In genomic region chr1:80722647-80723046, GRCm38 (mm10) we compare ENCODE assay signal across 8 mouse cellular contexts. TPM values are rescaled to one million over a fixed set of nuclear protein-coding genes. Genes with fewer than 3 reads are reported as not detected.
A peak's percentile ranks its signal among the peaks of the same experiment; 100 is the strongest.
DNase-seq lines count a peak whose midpoint lies in the region; ATAC-seq lines count a peak whose summit lies in the region.

No protein-coding gene starts in this region.

- H3K27me3 ChIP-seq in liver, embryonic 11.5 days (replicated peaks; ENCODE audit: control insufficient read depth, insufficient read depth, low read length), result no peaks in the 10 kb centered on the region
- no peaks in the 10 kb centered on the region for H3K27me3 ChIP-seq in embryonic facial prominence, embryonic 10.5 days (replicated peaks; ENCODE audit: low read depth, poor library complexity, severe bottlenecking)
- no peaks in the 10 kb centered on the region for H3K27me3 ChIP-seq in midbrain, embryonic 10.5 days (ENCODE audit: low read depth, poor library complexity, severe bottlenecking)

- H3K9me3 ChIP-seq in liver, embryonic 11.5 days (ENCODE audit: control insufficient read depth, low read length), result no peaks in the 10 kb centered on the region
- no peaks in the 10 kb centered on the region for H3K9me3 ChIP-seq in embryonic facial prominence, embryonic 10.5 days
- no peaks in the 10 kb centered on the region for H3K9me3 ChIP-seq in midbrain, embryonic 10.5 days (replicated peaks)

- no peak overlapping the region for H3K9ac ChIP-seq in liver, embryonic 11.5 days (ENCODE audit: low read depth, low read length)

- no peak overlapping the region for H3K4me3 ChIP-seq in liver, embryonic 11.5 days (ENCODE audit: low read depth, low read length)
- no peak overlapping the region for H3K4me3 ChIP-seq in embryonic facial prominence, embryonic 10.5 days
- H3K4me3 ChIP-seq in midbrain, embryonic 10.5 days, result no peak overlapping the region

- peak; percentile 47 for DNase-seq in liver
- DNase-seq in liver, embryonic 11.5 days (ENCODE audit: low spot score), result no peak
- DNase-seq in R1 (ENCODE audit: low read depth, low spot score), result peak; percentile 21
- peak; percentile 34 for DNase-seq in embryonic facial prominence, embryonic 10.5 days (ENCODE audit: low spot score)
- DNase-seq in induced T-regulatory cell, adult 2 months (ENCODE audit: low read depth), result peak; percentile 83
- DNase-seq in lung, postnatal 14 days, result peak; percentile 66
- peak; percentile 30 to 63 for DNase-seq in spleen, postnatal 14 days (ENCODE audit: low spot score in 2 of 2)
- DNase-seq in midbrain, embryonic 10.5 days (ENCODE audit: low spot score), result no peak

- 31% methylated on average over 4 of the region's 4 CpGs for WGBS in liver, embryonic 11.5 days
- WGBS in embryonic facial prominence, embryonic 10.5 days, result 34% methylated on average over 4 of the region's 4 CpGs
- WGBS in midbrain, embryonic 10.5 days, result 33% methylated on average over 4 of the region's 4 CpGs

- no peak for ATAC-seq in liver, embryonic 11.5 days (replicated peaks; ENCODE audit: low FRiP score)

- H3K4me1 ChIP-seq in liver, embryonic 11.5 days (replicated peaks; ENCODE audit: control insufficient read depth, insufficient read depth, low read length), result no peaks in the 10 kb centered on the region
- no peaks in the 10 kb centered on the region for H3K4me1 ChIP-seq in embryonic facial prominence, embryonic 10.5 days
- H3K4me1 ChIP-seq in midbrain, embryonic 10.5 days, result no peaks in the 10 kb centered on the region

- H3K27ac ChIP-seq in liver, embryonic 11.5 days (ENCODE audit: low read depth, low read length), result no peak overlapping the region
- no peak overlapping the region for H3K27ac ChIP-seq in embryonic facial prominence, embryonic 10.5 days (replicated peaks)
- no peak overlapping the region for H3K27ac ChIP-seq in midbrain, embryonic 10.5 days (replicated peaks)

- H3K36me3 ChIP-seq in liver, embryonic 11.5 days (ENCODE audit: control insufficient read depth, insufficient read depth, low read length), result no peaks in the 10 kb centered on the region
- no peaks in the 10 kb centered on the region for H3K36me3 ChIP-seq in embryonic facial prominence, embryonic 10.5 days (replicated peaks)
- H3K36me3 ChIP-seq in midbrain, embryonic 10.5 days, result no peaks in the 10 kb centered on the region

- no peak overlapping the region for H3K4me2 ChIP-seq in liver, embryonic 11.5 days

RNA-seq across cellular contexts. Expression of gene Dock10, which starts 35.7 kb away (rescaled TPM):
- 3.1 and 4.6 TPM in 2 replicates for polyA plus RNA-seq in liver, embryonic 11.5 days (2014; fragmentation: Nextera tagmentation; extraction: Ambion mirVana)
- 1.8 and 3.2 TPM in 2 replicates for polyA plus RNA-seq in embryonic facial prominence, embryonic 10.5 days (2016; fragmentation: Nextera tagmentation; extraction: Ambion mirVana)
- polyA plus RNA-seq in midbrain, embryonic 10.5 days (2016; fragmentation: Nextera tagmentation; extraction: Ambion mirVana), result 1.9 and 2.1 TPM in 2 replicates

Comparison
In these comparisons a context has a peak if more than half of its experiments do, and no peak if none do; other contexts are left out.
1. DNase-seq: peak in liver (single experiment), R1 (single experiment), embryonic facial prominence, embryonic 10.5 days (single experiment), induced T-regulatory cell, adult 2 months (single experiment), lung, postnatal 14 days (single experiment) and spleen, postnatal 14 days (2 of 2); none in liver, embryonic 11.5 days (single experiment) and midbrain, embryonic 10.5 days (single experiment).